Mouse (Mus musculus): ENCODE data around the gene Scube1.

DNA sequence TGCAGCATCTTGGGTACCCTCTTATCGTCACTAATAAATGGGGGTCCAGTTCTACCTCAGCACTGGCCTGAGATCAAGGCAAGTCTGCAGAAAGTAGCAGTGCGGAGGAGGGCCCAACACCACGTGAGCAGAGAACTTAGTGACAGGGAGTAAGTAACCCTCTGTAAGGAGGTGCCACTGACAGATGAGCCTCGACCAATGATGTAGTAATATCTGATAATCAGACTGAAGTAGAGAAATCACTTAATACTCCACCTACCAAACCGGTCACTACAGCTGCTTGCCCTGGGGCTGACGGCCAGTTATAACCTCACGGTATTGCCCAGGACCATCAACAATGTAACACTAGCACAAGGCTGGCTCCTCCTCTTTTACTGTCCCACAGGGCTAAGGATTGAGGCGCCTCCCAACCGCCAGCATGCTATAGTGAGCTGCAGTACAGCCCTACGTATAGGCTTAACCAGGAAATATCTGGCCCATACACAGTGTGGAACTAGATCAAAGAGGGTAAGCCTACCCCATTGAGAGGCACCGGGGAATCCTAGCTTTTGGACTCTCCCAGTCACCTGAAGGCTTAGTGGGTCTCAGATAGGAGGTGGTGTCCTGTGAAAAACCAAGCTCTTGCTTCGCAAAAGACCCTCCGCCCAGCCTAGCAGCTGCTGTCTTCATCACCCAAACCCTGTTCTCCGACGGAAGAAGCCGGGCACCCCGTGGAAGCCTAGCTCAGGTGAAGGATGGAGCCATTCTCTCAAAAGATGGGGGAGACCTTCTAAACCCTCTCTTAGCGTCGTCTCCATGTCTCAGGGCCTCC lies 130.9 kb downstream of the Scube1 start:
- TF ChIP-seq EP300 (IDR thresholded peaks at IDR 0.05; ENCODE audit: low read depth in 1 of 2, low read length in 2 of 2) (peak in 1 of 2 experiments; percentile 40; a peak in 1 of 4 replicates), GATA1 (IDR thresholded peaks at IDR 0.05; ENCODE audit: low read depth, low read length) (no peak), POLR2A (IDR thresholded peaks at IDR 0.05; ENCODE audit: control insufficient read depth in 1 of 2, insufficient read depth in 1 of 2, low read depth in 1 of 2, low read length in 2 of 2, poor library complexity in 1 of 2) (peak in 1 of 2 experiments; percentile 11; a peak in 2 of 4 replicates), GABPA (IDR thresholded peaks at IDR 0.05; ENCODE audit: low read depth, low read length) (no peak), CHD1 (IDR thresholded peaks at IDR 0.05; ENCODE audit: low read depth, low read length) (0 out of 2 replicates have a peak, but pooled peaks have one; percentile 42), ELF1 (IDR thresholded peaks at IDR 0.05; ENCODE audit: low read depth, low read length) (peak; percentile 10; the same call in 1 of the 2 replicates), ZKSCAN1 (IDR thresholded peaks at IDR 0.05; ENCODE audit: low read depth, low read length) (no peak), HCFC1 (IDR thresholded peaks at IDR 0.05; ENCODE audit: low read depth, low read length) (no peak), ZC3H11A (IDR thresholded peaks at IDR 0.05; ENCODE audit: low read depth, low read length) (no peak), CTCF (IDR thresholded peaks at IDR 0.05 in 2 of 3, conservative IDR thresholded peaks at IDR 0.05 in 1 of 3; ENCODE audit: control insufficient read depth in 1 of 3, insufficient read depth in 1 of 3, low read depth in 2 of 3, low read length in 3 of 3, poor library complexity in 1 of 3, severe bottlenecking in 1 of 3) (no peak), ZMIZ1 (IDR thresholded peaks at IDR 0.05; ENCODE audit: low read depth, low read length) (peak; percentile 36; the same call in 1 of the 2 replicates)
